Comparison of ENCODE assay signal across 8 mouse cellular contexts in genomic region chr9:102505700-102506585, GRCm38 (mm10). TPM values are rescaled to one million over a fixed set of nuclear protein-coding genes. Genes with fewer than 3 reads are reported as not detected.
DNase-seq lines count a peak whose midpoint lies in the region; ATAC-seq and TF ChIP-seq lines count a peak whose summit lies in the region.

Gene Ky (plus strand): TSS chr9:102505750.

- H3K4me3 ChIP-seq in forebrain, embryonic 10.5 days, result peak within 1 kb of the TSS; percentile 62
- peak within 1 kb of the TSS; percentile 39 for H3K4me3 ChIP-seq in limb, embryonic 14.5 days (replicated peaks; ENCODE audit: low read length)

- peak within 1 kb of the TSS; percentile 40 for H3K9ac ChIP-seq in limb, embryonic 14.5 days (ENCODE audit: low read depth, low read length, severe bottlenecking)

- intact Hi-C loops in heart, postnatal 10 days (cut with DNase I), result no loop called here

- ATAC-seq in limb, embryonic 14.5 days (ENCODE audit: low FRiP score, low read depth), result no peak

- peak within 1 kb of the TSS; percentile 71; the same call in 1 of the 2 replicates for H3K27ac ChIP-seq in forebrain, embryonic 10.5 days
- no peak within 1 kb of the TSS for H3K27ac ChIP-seq in limb, embryonic 14.5 days (replicated peaks; ENCODE audit: low read depth, low read length)

- H3K4me1 ChIP-seq in forebrain, embryonic 10.5 days, result peaks cover 11% of the 10 kb centered on the region
- H3K4me1 ChIP-seq in limb, embryonic 14.5 days (ENCODE audit: control insufficient read depth, insufficient read depth, low read length), result 0 out of 2 replicates have a peak, but pooled peaks cover 4% of the 10 kb centered on the region

- H3K9me3 ChIP-seq in forebrain, embryonic 10.5 days, result no peaks in the 10 kb centered on the region
- H3K9me3 ChIP-seq in limb, embryonic 14.5 days (ENCODE audit: control insufficient read depth, low read length), result no peaks in the 10 kb centered on the region

- TF ChIP-seq POLR2A in limb, embryonic 14.5 days (IDR thresholded peaks at IDR 0.05; ENCODE audit: borderline replicate concordance, extremely low read depth, insufficient read depth, insufficient read length), result no peak

- H3K27me3 ChIP-seq in forebrain, embryonic 10.5 days (ENCODE audit: poor library complexity, severe bottlenecking), result peaks cover 66% of the 10 kb centered on the region
- H3K27me3 ChIP-seq in limb, embryonic 14.5 days (ENCODE audit: control insufficient read depth, insufficient read depth, low read length), result peaks cover 29% of the 10 kb centered on the region

- DNase-seq in adrenal gland, adult 18-20 months (ENCODE audit: low spot score in 2 of 2), result peak; percentile 29
- DNase-seq in adrenal gland, postnatal 4 days (ENCODE audit: low spot score in 2 of 2), result no peak
- DNase-seq in adrenal gland, postnatal 14 days, result peak; percentile 54
- peak; percentile 39 for DNase-seq in forebrain, embryonic 10.5 days (ENCODE audit: extremely low spot score, low spot score)
- peak; percentile 71 to 74 for DNase-seq in heart, postnatal 10 days
- no peak for DNase-seq in limb, embryonic 14.5 days (ENCODE audit: low spot score)
- peak; percentile 34 for DNase-seq in right cerebral cortex, postnatal 4 days
- DNase-seq in testis, postnatal 10 days (ENCODE audit: low spot score), result no peak

- peak within 1 kb of the TSS; percentile 72 for H3K4me2 ChIP-seq in limb, embryonic 14.5 days (replicated peaks; ENCODE audit: low read depth, low read length, severe bottlenecking)

- no peaks in the 10 kb centered on the region for H3K36me3 ChIP-seq in forebrain, embryonic 10.5 days (replicated peaks)
- H3K36me3 ChIP-seq in limb, embryonic 14.5 days (ENCODE audit: control insufficient read depth, insufficient read depth, low read length), result no peaks in the 10 kb centered on the region

- under 1% methylated on average over 63 of the region's 63 CpGs for WGBS in forebrain, embryonic 10.5 days
- 2% methylated on average over 51 of the region's 63 CpGs for WGBS in limb, embryonic 14.5 days

RNA-seq across cellular contexts. Expression of gene Ky, which starts in this region (rescaled TPM):
- under 1 TPM; 0.27 to 0.35 TPM for total RNA-seq in adrenal gland, adult 18-20 months (2021)
- 1 to 10 TPM; 1.6 to 4.0 TPM for total RNA-seq in adrenal gland, postnatal 4 days (2021)
- 0.44 and 0.71 TPM in 2 replicates for total RNA-seq in adrenal gland, postnatal 14 days (2021)
- polyA plus RNA-seq in forebrain, embryonic 10.5 days (2016; fragmentation: Nextera tagmentation; extraction: Ambion mirVana), result 0.10 and 0.14 TPM in 2 replicates
- total RNA-seq in heart, postnatal 10 days (2021), result 10 to 100 TPM; 17.9 to 28.8 TPM
- 3.1 and 3.2 TPM in 2 replicates for polyA plus RNA-seq in limb, embryonic 14.5 days (2012; rRNA removed)
- polyA plus RNA-seq in limb, embryonic 14.5 days (2014; fragmentation: Nextera tagmentation; extraction: Ambion mirVana), result 0.69 and 1.2 TPM in 2 replicates

Comparison
In these comparisons a context has a peak if more than half of its experiments do, and no peak if none do; other contexts are left out.
1. Peak in DNase-seq in adrenal gland, adult 18-20 months; RNA of the gene not detected or under 1 TPM.
2. Peak in DNase-seq in adrenal gland, postnatal 14 days; RNA of the gene not detected or under 1 TPM.
3. Peak in DNase-seq, H3K4me3 ChIP-seq and H3K27ac ChIP-seq in forebrain, embryonic 10.5 days; RNA of the gene not detected or under 1 TPM.
4. DNase-seq: peak in heart, postnatal 10 days (2 of 2) and right cerebral cortex, postnatal 4 days (single experiment); none in adrenal gland, postnatal 4 days (0 of 2), limb, embryonic 14.5 days (single experiment) and testis, postnatal 10 days (single experiment).